Mouse (Mus musculus): Measurements from ENCODE around the gene Gm10486.
"Not testable (repeated sequence)": the region's sequence is repeated elsewhere in the genome, so short reads cannot be mapped to it uniquely, and the experiment has no call there.

The Gm10486 gene

GRCm38 (mm10) chrX:35067084-35067483, at the start of gene Gm10486:
Gm10486 (plus strand) TSS chrX:35067384.
- not testable (repeated sequence) for DNase-seq
